Mouse (Mus musculus) MEL (cell line): ENCODE data around the gene Ibsp. TPM values are rescaled to one million over a fixed set of nuclear protein-coding genes. Genes with fewer than 3 reads are reported as not detected.

Experiments
- DNase-seq: peaks from one replicate; pipeline ENCODE4 v3.0.0; 2011; ENCODE audit warnings: low read depth, low spot score
- H3K27ac ChIP-seq: 2 replicates; pipeline ENCODE4 v1.5.1; 2012; ENCODE audit warnings: low read depth, mild to moderate bottlenecking, control low read depth, low read length, moderate library complexity; ENCODE audit not compliant: control insufficient read depth
- H3K27me3 ChIP-seq, 2 experiments: fragments of 150-350 bp in 1 of 2; sonication (generic) in 1 of 2; 2 replicates each; pipeline ENCODE4 v1.6.1; 2012; ENCODE audit warnings: low read length in 2 of 2, mild to moderate bottlenecking in 2 of 2, improper control_type of control experiment in 1 of 2, moderate library complexity in 1 of 2; ENCODE audit not compliant: insufficient read depth in 2 of 2, control insufficient read depth in 1 of 2
- H3K36me3 ChIP-seq, 2 experiments: 2 replicates each; pipeline ENCODE4 v1.6.1; 2012 to 2014; ENCODE audit warnings: low read length in 2 of 2, improper control_type of control experiment in 1 of 2, inconsistent platforms in 1 of 2, mild to moderate bottlenecking in 1 of 2; ENCODE audit not compliant: insufficient read depth in 2 of 2, control insufficient read depth in 1 of 2
- H3K4me1 ChIP-seq, 2 experiments: fragments of 150-350 bp in 1 of 2; sonication (generic) in 1 of 2; 2 replicates each; pipeline ENCODE4 v1.6.1; 2012; ENCODE audit warnings: low read length in 2 of 2, improper control_type of control experiment in 1 of 2, mild to moderate bottlenecking in 1 of 2; ENCODE audit not compliant: insufficient read depth in 2 of 2, control insufficient read depth in 1 of 2
- H3K4me3 ChIP-seq, 2 experiments: fragments of 150-350 bp in 1 of 2; sonication (generic) in 1 of 2; 2 replicates each; pipeline ENCODE4 v1.5.1; 2012; ENCODE audit warnings: low read depth in 2 of 2, low read length in 2 of 2, mild to moderate bottlenecking in 2 of 2, moderate library complexity in 2 of 2, control low read depth in 1 of 2, improper control_type of control experiment in 1 of 2; ENCODE audit not compliant: control insufficient read depth in 1 of 2, insufficient read depth in 1 of 2
- H3K79me2 ChIP-seq: 2 replicates; pipeline ENCODE4 v1.6.1; 2012; ENCODE audit warnings: mild to moderate bottlenecking, low read length, moderate library complexity; ENCODE audit not compliant: control insufficient read depth, poor library complexity, insufficient read depth
- H3K9ac ChIP-seq: 2 replicates; pipeline ENCODE4 v1.6.1; 2012; ENCODE audit warnings: low read depth, mild to moderate bottlenecking, control low read depth, low read length, moderate library complexity; ENCODE audit not compliant: control insufficient read depth, poor library complexity, severe bottlenecking
- H3K9me3 ChIP-seq: fragments of 150-350 bp; sonication (generic); replicated peaks from 2 replicates; pipeline ENCODE4 v1.6.1; 2012; ENCODE audit warnings: mild to moderate bottlenecking, low read length, improper control_type of control experiment, moderate library complexity; ENCODE audit not compliant: insufficient read depth
- CHD1 ChIP-seq: IDR thresholded peaks from 2 replicates; pipeline ENCODE4 v1.6.1; 2012; ENCODE audit warnings: low read depth, mild to moderate bottlenecking, inconsistent platforms, low read length, improper control_type of control experiment
- E2F4 ChIP-seq: IDR thresholded peaks from 2 replicates; pipeline ENCODE4 v1.6.1; 2011; ENCODE audit warnings: low read depth, low read length, improper control_type of control experiment, borderline replicate concordance
- ELF1 ChIP-seq: IDR thresholded peaks from 2 replicates; pipeline ENCODE4 v1.6.1; 2014; ENCODE audit warnings: low read depth, mild to moderate bottlenecking, inconsistent platforms, low read length, improper control_type of control experiment, moderate library complexity
- EP300 ChIP-seq, 2 experiments: IDR thresholded peaks; 2 replicates each; pipeline ENCODE4 v1.6.1; 2011; ENCODE audit warnings: improper control_type of control experiment in 2 of 2, low read length in 2 of 2, low read depth in 1 of 2, mild to moderate bottlenecking in 1 of 2
- ETS1 ChIP-seq: IDR thresholded peaks from 2 replicates; pipeline ENCODE4 v1.6.1; 2012; ENCODE audit warnings: low read depth, mild to moderate bottlenecking, inconsistent platforms, low read length, improper control_type of control experiment, moderate library complexity
- GABPA ChIP-seq: IDR thresholded peaks from 2 replicates; pipeline ENCODE4 v1.6.1; 2012; ENCODE audit warnings: low read depth, mild to moderate bottlenecking, inconsistent platforms, low read length, improper control_type of control experiment, moderate library complexity
- HCFC1 ChIP-seq: IDR thresholded peaks from 2 replicates; pipeline ENCODE4 v1.6.1; 2012; ENCODE audit warnings: low read depth, mild to moderate bottlenecking, inconsistent platforms, low read length, improper control_type of control experiment, moderate library complexity
- KAT2A ChIP-seq: conservative IDR thresholded peaks from 2 replicates; pipeline ENCODE4 v1.6.1; 2012; ENCODE audit warnings: low read depth, low read length, improper control_type of control experiment, inconsistent platforms
- MAZ ChIP-seq: IDR thresholded peaks from 2 replicates; pipeline ENCODE4 v1.6.1; 2012; ENCODE audit warnings: low read depth, mild to moderate bottlenecking, inconsistent platforms, low read length, improper control_type of control experiment
- MXI1 ChIP-seq: IDR thresholded peaks from 2 replicates; pipeline ENCODE4 v1.6.1; 2011; ENCODE audit warnings: mild to moderate bottlenecking, low read depth, low read length, improper control_type of control experiment
- MYC ChIP-seq: IDR thresholded peaks from 2 replicates; pipeline ENCODE4 v1.6.1; 2011; ENCODE audit warnings: low read depth, mild to moderate bottlenecking, low read length, improper control_type of control experiment, moderate library complexity
- NELFE ChIP-seq: IDR thresholded peaks from 2 replicates; pipeline ENCODE4 v1.6.1; 2011; ENCODE audit warnings: low read depth, low read length, improper control_type of control experiment
- NRF1 ChIP-seq: IDR thresholded peaks from 2 replicates; pipeline ENCODE4 v1.6.1; 2014; ENCODE audit warnings: low read depth, mild to moderate bottlenecking, inconsistent platforms, low read length, improper control_type of control experiment, moderate library complexity; ENCODE audit not compliant: poor library complexity, insufficient read depth, severe bottlenecking
- POLR2A ChIP-seq, 2 experiments: IDR thresholded peaks; 2 replicates each; pipeline ENCODE4 v1.6.1; 2011 to 2012; ENCODE audit warnings: low read length in 2 of 2, mild to moderate bottlenecking in 2 of 2, control low read depth in 1 of 2, improper control_type of control experiment in 1 of 2, low read depth in 1 of 2, moderate library complexity in 1 of 2; ENCODE audit not compliant: control insufficient read depth in 1 of 2, insufficient read depth in 1 of 2, poor library complexity in 1 of 2
- POLR2AphosphoS2 ChIP-seq: IDR thresholded peaks from 2 replicates; pipeline ENCODE4 v1.6.1; 2011; ENCODE audit warnings: low read length, improper control_type of control experiment
- POLR2AphosphoS5 ChIP-seq: IDR thresholded peaks from 2 replicates; pipeline ENCODE4 v1.6.1; 2012; ENCODE audit warnings: low read depth, borderline replicate concordance, mild to moderate bottlenecking, inconsistent platforms, low read length, moderate library complexity, mixed read lengths
- SIN3A ChIP-seq: IDR thresholded peaks from 2 replicates; pipeline ENCODE4 v1.6.1; 2012; ENCODE audit warnings: low read length, improper control_type of control experiment, inconsistent platforms
- SMC3 ChIP-seq: IDR thresholded peaks from 2 replicates; pipeline ENCODE4 v1.6.1; 2011; ENCODE audit warnings: low read depth, low read length, improper control_type of control experiment
- TBP ChIP-seq: IDR thresholded peaks from 2 replicates; pipeline ENCODE4 v1.8.0; 2011; ENCODE audit warnings: low read depth, low read length, improper control_type of control experiment
- UBTF ChIP-seq: IDR thresholded peaks from 2 replicates; pipeline ENCODE4 v1.6.1; 2012; ENCODE audit warnings: low read depth, mild to moderate bottlenecking, inconsistent platforms, low read length, improper control_type of control experiment, moderate library complexity, borderline replicate concordance; ENCODE audit not compliant: insufficient read depth
- USF2 ChIP-seq, 2 experiments: IDR thresholded peaks; 2 replicates each; pipeline ENCODE4 v1.6.1; 2011 to 2012; ENCODE audit warnings: improper control_type of control experiment in 2 of 2, low read length in 2 of 2, borderline replicate concordance in 1 of 2, inconsistent platforms in 1 of 2, low read depth in 1 of 2, mild to moderate bottlenecking in 1 of 2; ENCODE audit not compliant: insufficient read depth in 1 of 2
- ZC3H11A ChIP-seq: IDR thresholded peaks from 2 replicates; pipeline ENCODE4 v1.6.1; 2012; ENCODE audit warnings: low read depth, mild to moderate bottlenecking, inconsistent platforms, low read length, improper control_type of control experiment
- ZMIZ1 ChIP-seq: IDR thresholded peaks from 2 replicates; pipeline ENCODE4 v1.6.1; 2012; ENCODE audit warnings: low read depth, mild to moderate bottlenecking, inconsistent platforms, low read length, improper control_type of control experiment, moderate library complexity
- ZNF384 ChIP-seq: IDR thresholded peaks from 2 replicates; pipeline ENCODE4 v1.6.1; 2012; ENCODE audit warnings: low read depth, mild to moderate bottlenecking, inconsistent platforms, low read length, improper control_type of control experiment
- polyA plus RNA-seq, 2 experiments: library from polyadenylated mRNA; stranded (reverse) in 1 of 2; unstranded in 1 of 2; fragments of >175 nt in 1 of 2; fragments of >200 nt in 1 of 2; gene quantifications; 2 replicates each; pipeline versions ENCODE4 v1.2.1 to v1.2.4; 2012; ENCODE audit warnings: low replicate concordance in 2 of 2, low read depth in 1 of 2; ENCODE audit not compliant: insufficient read length in 2 of 2, insufficient read depth in 1 of 2, missing spikeins in 1 of 2
- total RNA-seq: library from RNA; depleted of rRNA; stranded (reverse); fragments of 300-350 nt; gene quantifications from 2 replicates; pipeline ENCODE4 v1.2.3, GENCODE M21; 2012; rRNA removed

Gene Ibsp
- total RNA-seq (not detected in 2 replicates), polyA plus RNA-seq (not detected)

GRCm38 (mm10) chr5:104298994-104299393 is at the start of gene Ibsp:
Ibsp (plus strand) TSS chr5:104299171.
- no peaks in the 10 kb centered on the region for H3K9me3 ChIP-seq
- H3K4me3 ChIP-seq, result no peak within 1 kb of the TSS
- no peaks in the 10 kb centered on the region for H3K4me1 ChIP-seq
- TF ChIP-seq GABPA (no peak), MAZ (no peak), POLR2AphosphoS5 (no peak), ELF1 (no peak), E2F4 (no peak), ZMIZ1 (no peak), MYC (no peak), POLR2AphosphoS2 (no peak), UBTF (no peak), TBP (no peak), NRF1 (no peak)
- DNase-seq, result no peak
- no peaks in the 10 kb centered on the region for H3K27me3 ChIP-seq
- H3K9ac ChIP-seq, result no peak within 1 kb of the TSS
- H3K27ac ChIP-seq, result no peak within 1 kb of the TSS
- H3K79me2 ChIP-seq, result no peaks in the 10 kb centered on the region
- H3K36me3 ChIP-seq, result no peaks in the 10 kb centered on the region

- Histone ChIP-seq H3K27ac (no peak overlapping the region), H3K79me2 (no peaks in the 10 kb centered on the region), H3K4me3 (no peak overlapping the region), H3K9me3 (no peaks in the 10 kb centered on the region), H3K36me3 (no peaks in the 10 kb centered on the region), H3K4me1 (no peaks in the 10 kb centered on the region), H3K27me3 (no peaks in the 10 kb centered on the region), H3K9ac (no peak overlapping the region)
- no peak for DNase-seq
- TF ChIP-seq ZC3H11A (no peak), MXI1 (no peak), CHD1 (no peak), UBTF (no peak), HCFC1 (no peak), KAT2A (no peak), E2F4 (no peak), MAZ (no peak), SMC3 (no peak), POLR2AphosphoS5 (no peak), MYC (no peak), SIN3A (no peak), ZNF384 (no peak), POLR2A (IDR thresholded peaks at IDR 0.05; ENCODE audit: control insufficient read depth in 1 of 2, insufficient read depth in 1 of 2, low read depth in 1 of 2, low read length in 2 of 2, poor library complexity in 1 of 2) (no peak), ETS1 (no peak), NELFE (no peak), USF2 (IDR thresholded peaks at IDR 0.05; ENCODE audit: borderline replicate concordance in 1 of 2, insufficient read depth in 1 of 2, low read depth in 1 of 2, low read length in 2 of 2) (no peak), EP300 (IDR thresholded peaks at IDR 0.05; ENCODE audit: low read depth in 1 of 2, low read length in 2 of 2) (no peak)
These were observed 47.2 kb upstream of the Ibsp start for GRCm38 (mm10) chr5:104251811-104252210.
